Mouse (Mus musculus): ENCODE measurements around the gene Rab37.

DNA sequence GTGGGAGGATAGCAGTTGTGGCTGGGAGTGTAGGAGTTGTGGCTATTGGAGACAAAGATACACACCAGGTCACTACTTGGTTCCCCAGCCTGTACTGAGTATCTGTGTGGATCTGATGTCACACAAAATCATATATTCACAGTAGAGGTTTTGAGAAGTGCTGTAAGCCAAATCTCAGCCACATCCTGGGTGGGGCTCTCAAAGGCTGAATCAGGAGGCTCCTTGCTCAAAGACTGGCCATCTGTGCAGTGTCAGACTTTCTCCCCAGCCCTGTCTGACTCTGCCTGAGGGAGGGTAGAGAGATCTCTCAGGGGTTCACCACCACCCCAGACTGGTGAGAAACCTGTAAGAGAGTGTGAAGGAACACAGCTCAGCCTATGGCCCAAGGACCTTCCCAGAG, 36.7 kb upstream of the Rab37 start:
- TF ChIP-seq EP300 (optimal IDR thresholded peaks at IDR 0.05) (no peak), CTCF (IDR thresholded peaks at IDR 0.05; ENCODE audit: low read depth) (no peak)
